Mouse (Mus musculus) embryonic facial prominence, embryonic 13.5 days (tissue): ENCODE data around the gene Mitf. TPM values are rescaled to one million over a fixed set of nuclear protein-coding genes. Genes with fewer than 3 reads are reported as not detected.

ENCODE experiments used
- ATAC-seq: fragments of 200-750 bp; cut with Nextera tagmentation; 2 replicates; pipeline ENCODE4 v1.8.0; 2017; ENCODE audit warnings: low read depth; ENCODE audit not compliant: insufficient number of reproducible peaks, insufficient read depth, low FRiP score, low TSS enrichment
- H3K27ac ChIP-seq: fragments of 300-500 bp; sonication (generic); 2 replicates; pipeline ENCODE4 v1.5.1; 2015; ENCODE audit warnings: moderate library complexity, mild to moderate bottlenecking, inconsistent platforms
- H3K27me3 ChIP-seq: fragments of 300-500 bp; sonication (generic); 2 replicates; pipeline ENCODE4 v1.6.1; 2015; ENCODE audit warnings: mild to moderate bottlenecking, inconsistent platforms
- H3K36me3 ChIP-seq: fragments of 300-500 bp; sonication (generic); 2 replicates; pipeline ENCODE4 v1.6.1; 2015; ENCODE audit warnings: mild to moderate bottlenecking, inconsistent platforms
- H3K4me1 ChIP-seq: fragments of 300-500 bp; sonication (generic); 2 replicates; pipeline ENCODE4 v1.6.1; 2015; ENCODE audit warnings: inconsistent platforms
- H3K4me2 ChIP-seq: fragments of 300-500 bp; sonication (generic); 2 replicates; pipeline ENCODE4 v1.6.1; 2015; ENCODE audit warnings: moderate library complexity, mild to moderate bottlenecking, inconsistent platforms
- H3K4me3 ChIP-seq: fragments of 300-500 bp; sonication (generic); 2 replicates; pipeline ENCODE4 v1.5.1; 2015; ENCODE audit warnings: mild to moderate bottlenecking, inconsistent platforms
- H3K9ac ChIP-seq: fragments of 300-500 bp; sonication (generic); 2 replicates; pipeline ENCODE4 v1.6.1; 2015; ENCODE audit warnings: mild to moderate bottlenecking, inconsistent platforms
- H3K9me3 ChIP-seq: fragments of 300-500 bp; sonication (generic); 2 replicates; pipeline ENCODE4 v1.6.1; 2016; ENCODE audit warnings: inconsistent platforms
- WGBS: fragments of 180-500 bp; shearing (Covaris S2); methylation state at CpG from one replicate; pipeline ENCODE4 v1.1.7; 2015; ENCODE audit warnings: mixed read lengths; 5-methylcytosine and 5-hydroxymethylcytosine counted together
- polyA plus RNA-seq: library from polyadenylated mRNA; unstranded; fragments of >200 nt; fragmentation: Nextera tagmentation; extraction: Ambion mirVana; gene quantifications from 2 replicates; pipeline ENCODE4 v1.2.1, GENCODE M21; 2015

Mitf gene
- polyA plus RNA-seq, 1 experiment from 2014 or later: 2.5 TPM

- Histone ChIP-seq H3K4me2 (no peak overlapping the region), H3K4me3 (no peak overlapping the region), H3K27ac (no peak overlapping the region), H3K36me3 (no peaks in the 10 kb centered on the region), H3K9me3 (no peaks in the 10 kb centered on the region), H3K27me3 (no peaks in the 10 kb centered on the region), H3K4me1 (no peaks in the 10 kb centered on the region), H3K9ac (no peak overlapping the region)
- 77% methylated on average over 8 of the region's 8 CpGs for WGBS
- no peak for ATAC-seq
Observed at GRCm38 (mm10) chr6:97856502-97856901, 49.6 kb downstream of the Mitf start.

DNA sequence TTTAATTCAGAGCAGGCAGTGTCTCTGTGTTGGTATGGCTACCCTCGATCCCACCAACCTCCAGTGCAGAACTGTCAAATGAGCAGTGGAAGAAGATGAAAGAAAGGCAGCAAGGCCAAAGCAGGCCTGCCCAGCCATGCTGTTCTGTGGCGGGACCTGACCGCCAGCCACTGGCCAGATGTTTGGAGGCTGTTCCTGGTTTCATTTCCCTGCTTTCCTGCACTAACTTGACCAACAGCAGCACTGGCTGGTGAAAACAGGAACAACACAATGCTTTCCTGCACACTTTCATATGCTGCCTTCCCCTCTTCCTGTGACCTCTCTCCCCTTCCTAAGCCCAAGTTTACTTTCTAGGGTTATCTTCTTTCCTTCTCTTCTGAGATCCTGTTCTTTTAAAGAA is 50.8 kb downstream of the Mitf start:
- H3K4me2 ChIP-seq: no peak overlapping the region
- 40% methylated on average over 3 of the region's 3 CpGs for WGBS
- H3K9ac ChIP-seq: no peak overlapping the region
- ATAC-seq: no peak
- H3K27ac ChIP-seq: no peak overlapping the region
- H3K9me3 ChIP-seq: no peaks in the 10 kb centered on the region
- no peaks in the 10 kb centered on the region for H3K27me3 ChIP-seq
- H3K4me1 ChIP-seq: no peaks in the 10 kb centered on the region
- no peak overlapping the region for H3K4me3 ChIP-seq
- no peaks in the 10 kb centered on the region for H3K36me3 ChIP-seq

DNA sequence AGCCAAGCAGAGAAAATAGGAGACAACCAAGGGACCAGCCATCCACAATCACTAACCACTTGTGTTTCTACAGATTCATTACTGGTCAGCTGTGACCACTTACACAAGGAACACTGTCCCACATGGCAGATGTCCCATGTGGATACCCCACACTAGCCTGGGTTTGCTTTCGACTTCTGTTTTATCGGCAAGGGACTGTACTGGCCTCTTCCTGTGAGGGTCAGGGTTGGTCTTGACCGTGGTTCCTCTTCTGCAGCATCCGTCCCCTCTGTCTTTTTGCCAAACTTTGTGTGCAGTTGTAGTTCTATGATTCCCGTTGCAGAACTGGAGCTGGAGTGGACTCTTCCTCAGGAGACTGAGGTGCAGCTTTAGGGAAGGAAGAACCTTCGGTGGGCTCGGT is 59.7 kb downstream of the Mitf start:
- H3K27ac ChIP-seq: no peak overlapping the region
- H3K4me2 ChIP-seq: no peak overlapping the region
- H3K36me3 ChIP-seq: no peaks in the 10 kb centered on the region
- no peak overlapping the region for H3K9ac ChIP-seq
- no peak for ATAC-seq
- H3K9me3 ChIP-seq: no peaks in the 10 kb centered on the region
- H3K4me1 ChIP-seq: no peaks in the 10 kb centered on the region
- no peaks in the 10 kb centered on the region for H3K27me3 ChIP-seq
- 84% methylated on average over 7 of the region's 7 CpGs for WGBS
- no peak overlapping the region for H3K4me3 ChIP-seq

DNA sequence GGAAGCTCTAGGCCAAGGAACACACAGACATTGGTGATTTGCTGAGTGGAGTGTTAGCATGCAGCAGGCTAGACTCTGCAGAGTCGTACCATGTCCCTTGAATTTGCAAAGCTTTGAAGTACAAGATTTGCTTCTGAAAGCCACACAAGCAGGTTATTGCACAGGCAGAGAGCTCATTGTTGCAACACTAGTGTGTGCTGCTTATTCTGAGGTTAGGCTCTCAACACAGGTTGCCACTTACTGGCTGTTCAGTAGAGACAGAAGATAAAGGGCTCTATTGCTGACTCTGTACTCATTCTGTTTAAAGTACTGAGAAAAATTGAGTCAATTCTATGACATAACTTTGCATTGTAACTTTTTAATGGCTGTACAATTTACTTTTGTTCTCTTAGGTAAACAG is 61.2 kb downstream of the Mitf start:
- no peaks in the 10 kb centered on the region for H3K36me3 ChIP-seq
- no peaks in the 10 kb centered on the region for H3K9me3 ChIP-seq
- no peak overlapping the region for H3K27ac ChIP-seq
- no peaks in the 10 kb centered on the region for H3K27me3 ChIP-seq
- WGBS: 92% methylated on average over 1 of the region's 1 CpGs
- H3K9ac ChIP-seq: no peak overlapping the region
- H3K4me2 ChIP-seq: no peak overlapping the region
- H3K4me1 ChIP-seq: no peaks in the 10 kb centered on the region
- no peak overlapping the region for H3K4me3 ChIP-seq
- no peak for ATAC-seq

- H3K27ac ChIP-seq: no peak overlapping the region
- no peaks in the 10 kb centered on the region for H3K9me3 ChIP-seq
- H3K36me3 ChIP-seq: no peaks in the 10 kb centered on the region
- no peaks in the 10 kb centered on the region for H3K27me3 ChIP-seq
- no peak overlapping the region for H3K4me2 ChIP-seq
- H3K4me3 ChIP-seq: no peak overlapping the region
- ATAC-seq: no peak
- 61% methylated on average over 4 of the region's 4 CpGs for WGBS
- H3K4me1 ChIP-seq: no peaks in the 10 kb centered on the region
- no peak overlapping the region for H3K9ac ChIP-seq
Observed at GRCm38 (mm10) chr6:97869953-97870352, 63.1 kb downstream of the Mitf start.

GRCm38 (mm10) chr6:97871296-97872030 is 64.6 kb downstream of the Mitf start:
- WGBS: 84% methylated on average over 4 of the region's 4 CpGs
- H3K27ac ChIP-seq: no peak overlapping the region
- H3K4me3 ChIP-seq: no peak overlapping the region

DNA sequence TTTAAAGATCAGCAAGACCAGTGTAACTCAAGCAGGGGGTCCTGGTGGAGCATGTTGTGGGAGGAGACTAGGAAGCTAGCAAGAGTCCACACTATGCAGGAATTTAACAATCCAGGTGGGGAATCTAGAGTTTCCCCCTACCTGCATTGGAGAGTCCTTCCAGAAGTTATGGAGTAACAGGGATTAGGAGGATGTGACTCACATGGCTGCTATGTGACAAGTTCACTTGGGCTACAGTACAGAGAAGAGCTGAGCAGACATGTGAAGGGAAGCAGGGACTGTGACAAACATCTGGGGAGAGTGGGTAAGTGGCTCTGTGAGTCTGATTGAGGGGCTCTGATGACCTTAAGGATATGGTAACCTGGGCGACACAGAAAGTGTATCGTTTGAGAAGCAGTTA is 66.2 kb downstream of the Mitf start:
- Histone ChIP-seq H3K9me3 (no peaks in the 10 kb centered on the region), H3K27me3 (no peaks in the 10 kb centered on the region), H3K4me1 (no peaks in the 10 kb centered on the region), H3K4me2 (no peak overlapping the region), H3K4me3 (no peak overlapping the region), H3K27ac (no peak overlapping the region), H3K36me3 (no peaks in the 10 kb centered on the region), H3K9ac (no peak overlapping the region)
- 82% methylated on average over 2 of the region's 2 CpGs for WGBS
- no peak for ATAC-seq

More at GRCm38 (mm10) chr6:97871296-97872030, 64.6 kb downstream of the Mitf start:
- no peaks in the 10 kb centered on the region for H3K9me3 ChIP-seq
- no peak overlapping the region for H3K4me2 ChIP-seq
- H3K9ac ChIP-seq: no peak overlapping the region
- H3K4me1 ChIP-seq: no peaks in the 10 kb centered on the region
- no peak for ATAC-seq
- no peaks in the 10 kb centered on the region for H3K36me3 ChIP-seq
- no peaks in the 10 kb centered on the region for H3K27me3 ChIP-seq

GRCm38 (mm10) chr6:97876990-97877389 is 70.1 kb downstream of the Mitf start:
- Histone ChIP-seq H3K4me1 (no peaks in the 10 kb centered on the region), H3K27ac (no peak overlapping the region), H3K27me3 (no peaks in the 10 kb centered on the region), H3K9ac (no peak overlapping the region), H3K9me3 (no peaks in the 10 kb centered on the region), H3K4me3 (no peak overlapping the region), H3K36me3 (no peaks in the 10 kb centered on the region), H3K4me2 (no peak overlapping the region)
- 78% methylated on average over 2 of the region's 2 CpGs for WGBS
- ATAC-seq: no peak

GRCm38 (mm10) chr6:97877492-97877891 is 70.6 kb downstream of the Mitf start:
- H3K4me3 ChIP-seq: no peak overlapping the region
- no peaks in the 10 kb centered on the region for H3K36me3 ChIP-seq
- ATAC-seq: no peak
- H3K27ac ChIP-seq: no peak overlapping the region
- WGBS: 85% methylated on average over 6 of the region's 6 CpGs
- H3K9ac ChIP-seq: no peak overlapping the region
- H3K4me2 ChIP-seq: no peak overlapping the region
- H3K4me1 ChIP-seq: no peaks in the 10 kb centered on the region
- H3K9me3 ChIP-seq: no peaks in the 10 kb centered on the region
- H3K27me3 ChIP-seq: no peaks in the 10 kb centered on the region

DNA sequence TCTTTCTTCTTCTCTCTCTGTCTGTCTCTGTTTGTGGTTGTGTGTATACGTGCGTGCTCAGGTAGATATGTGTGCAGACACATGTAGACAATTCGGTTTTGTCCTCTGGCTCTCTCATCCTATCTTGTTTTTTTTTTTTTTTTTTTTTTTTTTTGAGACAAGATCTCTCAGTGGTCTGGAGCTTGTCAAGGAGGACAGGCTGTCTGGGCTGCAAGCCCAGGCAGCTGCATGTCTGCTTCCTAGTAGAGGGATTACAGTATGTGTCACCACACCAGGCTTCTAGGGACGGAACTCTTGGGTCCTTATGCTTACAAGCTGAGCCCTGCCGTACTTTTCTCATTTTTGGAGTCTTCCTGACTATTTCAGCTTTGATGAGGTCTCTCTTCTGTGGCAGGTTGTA is 73.5 kb downstream of the Mitf start:
- Histone ChIP-seq H3K4me3 (no peak overlapping the region), H3K36me3 (no peaks in the 10 kb centered on the region), H3K9ac (no peak overlapping the region), H3K4me1 (no peaks in the 10 kb centered on the region), H3K27me3 (no peaks in the 10 kb centered on the region), H3K27ac (no peak overlapping the region), H3K4me2 (no peak overlapping the region), H3K9me3 (no peaks in the 10 kb centered on the region)
- no peak for ATAC-seq
- WGBS: 64% methylated on average over 5 of the region's 5 CpGs

- Histone ChIP-seq H3K36me3 (no peaks in the 10 kb centered on the region), H3K4me1 (no peaks in the 10 kb centered on the region), H3K4me2 (no peak overlapping the region), H3K9me3 (no peaks in the 10 kb centered on the region), H3K4me3 (no peak overlapping the region), H3K27ac (no peak overlapping the region), H3K9ac (no peak overlapping the region), H3K27me3 (no peaks in the 10 kb centered on the region)
- 13% methylated on average over 3 of the region's 3 CpGs for WGBS
- ATAC-seq: no peak
Observed at GRCm38 (mm10) chr6:97881935-97882334, 75.1 kb downstream of the Mitf start.

DNA sequence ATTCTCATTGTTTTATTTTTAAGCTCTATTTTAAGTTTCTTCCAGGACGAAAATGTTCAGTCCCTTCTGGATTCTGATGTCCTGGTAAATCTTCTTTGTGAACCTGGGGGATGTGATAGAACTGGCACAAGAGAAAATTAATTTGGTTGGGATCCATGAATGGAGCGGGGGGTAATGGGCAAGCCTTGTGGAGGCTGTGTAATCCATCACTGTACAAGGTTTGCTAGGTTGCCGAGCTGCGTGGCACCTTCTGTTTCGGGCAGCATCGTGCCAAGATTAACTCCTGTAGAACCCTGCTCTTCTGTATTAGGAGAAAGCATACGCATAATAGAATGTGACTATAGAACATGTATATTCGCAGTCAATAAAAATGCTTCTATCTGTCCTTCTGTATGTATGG is 76.1 kb downstream of the Mitf start:
- H3K9ac ChIP-seq: no peak overlapping the region
- no peaks in the 10 kb centered on the region for H3K4me1 ChIP-seq
- H3K36me3 ChIP-seq: no peaks in the 10 kb centered on the region
- no peak overlapping the region for H3K27ac ChIP-seq
- H3K27me3 ChIP-seq: no peaks in the 10 kb centered on the region
- ATAC-seq: no peak
- no peaks in the 10 kb centered on the region for H3K9me3 ChIP-seq
- WGBS: 86% methylated on average over 8 of the region's 8 CpGs
- no peak overlapping the region for H3K4me2 ChIP-seq
- H3K4me3 ChIP-seq: no peak overlapping the region
